Mouse (Mus musculus): ENCODE data around the gene Lypd5.

DNA sequence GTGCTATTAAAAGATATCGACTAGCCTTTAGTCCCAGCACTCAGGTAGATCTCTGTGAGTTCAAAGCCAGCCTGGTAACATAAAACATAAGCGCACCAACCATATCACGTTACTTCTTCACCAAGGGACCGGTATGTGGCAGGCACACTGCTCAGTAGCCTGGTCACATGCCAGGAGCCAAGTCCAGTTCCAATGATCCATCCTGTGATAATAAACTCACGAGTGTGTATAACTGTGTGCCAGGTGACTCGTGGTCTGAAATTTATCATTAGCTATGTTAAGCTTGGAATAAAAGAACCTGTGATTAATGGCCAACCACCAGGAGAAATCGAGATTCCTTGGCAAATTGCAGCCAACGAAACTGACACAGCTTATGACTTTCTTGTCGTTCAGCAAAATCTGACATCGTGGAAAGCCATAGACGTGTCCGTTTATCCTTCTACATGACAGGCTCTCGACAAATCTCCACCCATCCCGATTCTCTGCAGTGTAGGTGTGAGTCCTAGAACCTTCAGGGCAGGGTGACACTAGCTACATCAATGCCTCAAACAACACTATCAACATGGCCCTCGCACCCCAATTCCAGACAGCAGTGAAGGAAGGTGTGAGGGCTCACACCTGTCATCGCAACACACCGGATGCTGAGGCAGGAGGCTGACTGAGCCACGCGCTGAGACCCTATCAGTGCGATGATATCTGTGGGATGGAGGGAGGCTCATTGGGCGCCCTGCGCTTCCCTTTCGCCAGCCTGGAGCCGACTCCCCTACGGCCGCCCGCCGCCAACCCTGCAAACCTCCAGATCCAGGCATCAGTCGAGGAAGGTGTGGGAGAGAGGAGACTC, 33.0 kb upstream of the Lypd5 start:
- TF ChIP-seq CTCF (IDR thresholded peaks at IDR 0.05; ENCODE audit: insufficient read depth, low read depth, low read length) (no peak), POLR2A (IDR thresholded peaks at IDR 0.05; ENCODE audit: insufficient read depth, low read depth, low read length) (0 out of 2 replicates have a peak, but pooled peaks have one; percentile 75)

Measured in olfactory bulb, adult 2 months (tissue).